Mouse (Mus musculus): ENCODE data around the gene Rab39. TPM values are rescaled to one million over a fixed set of nuclear protein-coding genes. Genes with fewer than 3 reads are reported as not detected.

Rab39 gene
- polyA plus RNA-seq (2012; rRNA removed), result 0.36 and 0.37 TPM in 2 replicates

DNA sequence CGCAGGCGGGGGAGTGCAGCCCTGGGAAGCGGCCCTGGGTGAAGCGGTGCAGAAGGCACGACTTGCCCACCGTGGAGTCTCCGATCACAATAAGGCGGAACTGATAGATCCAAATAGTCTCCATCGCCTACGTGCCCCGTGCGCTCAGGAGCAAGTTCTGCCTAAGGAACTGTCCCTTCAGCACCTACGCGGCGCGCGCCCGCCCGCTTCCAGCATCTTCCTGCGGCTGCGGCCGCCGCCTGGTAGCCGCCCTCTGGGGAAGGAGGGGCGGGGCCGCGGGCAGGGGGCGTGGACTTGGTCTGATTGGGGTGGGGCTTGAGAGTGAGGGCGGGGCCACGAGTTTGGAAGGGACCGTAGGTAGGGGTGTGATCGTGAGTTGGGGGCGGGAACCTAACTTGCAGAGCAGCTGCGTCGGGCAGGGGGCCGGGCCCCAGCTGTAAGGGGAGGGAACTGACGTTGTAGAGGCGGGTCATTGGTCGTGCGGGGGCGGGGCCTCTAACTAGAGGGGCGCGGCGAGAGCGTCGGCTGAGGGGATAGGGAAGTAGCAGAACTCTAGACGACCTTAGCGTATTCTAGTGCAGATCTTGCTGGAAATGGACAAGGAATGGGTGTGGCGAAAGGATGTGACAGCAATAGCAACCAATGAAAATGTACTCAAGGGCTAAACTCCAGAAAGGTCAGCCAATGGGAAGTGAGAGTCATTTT lies at the start of gene Rab39:
Gene Rab39, minus strand, starts transcription at position 241 of the 705 bp plus-strand sequence.
- peak; percentile 30 for DNase-seq (ENCODE audit: low spot score)

- no peak for DNase-seq (ENCODE audit: low spot score)
Measured at GRCm38 (mm10) chr9:53754801-53755200, 48.8 kb upstream of the Rab39 start.

- no peak for DNase-seq (ENCODE audit: low spot score)
Measured at GRCm38 (mm10) chr9:53750899-53751298, 44.9 kb upstream of the Rab39 start.

DNA sequence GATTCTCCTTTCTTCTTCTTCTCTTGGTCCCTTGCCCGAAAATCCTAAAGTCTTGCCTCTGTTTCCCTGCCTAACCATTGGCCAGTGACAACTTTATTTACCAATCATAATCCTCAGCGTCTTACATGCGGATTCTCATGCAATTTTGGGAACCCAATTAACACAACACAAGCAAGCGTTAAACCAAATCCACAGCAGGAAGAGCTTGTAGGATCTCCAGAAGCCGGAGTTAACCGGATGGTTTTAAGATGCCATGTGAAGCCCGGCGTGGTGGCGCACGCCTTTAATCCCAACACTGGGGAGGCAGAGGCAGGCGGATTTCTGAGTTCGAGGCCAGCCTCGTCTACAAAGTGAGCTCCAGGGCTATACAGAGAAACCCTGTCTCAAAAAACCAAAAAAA lies 44.4 kb upstream of the Rab39 start:
- DNase-seq (ENCODE audit: low spot score), result no peak

DNA sequence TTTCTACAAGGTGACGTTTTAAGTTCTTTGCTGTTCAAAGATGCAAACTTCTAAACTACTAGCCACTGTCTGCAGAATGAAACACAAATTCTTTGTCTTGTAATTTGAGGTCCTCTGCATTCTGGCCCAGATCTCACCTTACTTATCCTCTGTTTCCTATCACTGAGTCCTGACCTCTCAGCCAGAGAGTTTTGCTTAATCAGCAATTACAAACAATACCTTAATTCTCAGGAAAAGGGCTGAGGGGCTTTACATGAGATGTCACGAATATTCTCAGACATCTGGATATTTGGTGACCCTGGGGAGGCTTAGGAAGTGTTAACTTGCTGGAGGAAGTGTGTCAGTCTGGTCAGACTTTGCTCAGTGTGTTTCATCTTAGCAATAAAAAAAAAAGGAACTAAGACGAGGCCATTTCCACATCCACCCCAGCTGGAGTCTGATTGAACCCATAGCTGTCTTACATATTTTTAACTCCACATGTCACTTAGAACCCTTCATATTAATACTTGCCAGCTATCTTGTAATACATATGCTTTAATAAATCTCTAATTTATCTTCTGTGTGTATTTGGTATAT lies 34.9 kb upstream of the Rab39 start:
- DNase-seq (ENCODE audit: low spot score), result no peak

GRCm38 (mm10) chr9:53705491-53705991 lies 491 bp downstream of the Rab39 start:
- DNase-seq (ENCODE audit: low spot score), result no peak

DNA sequence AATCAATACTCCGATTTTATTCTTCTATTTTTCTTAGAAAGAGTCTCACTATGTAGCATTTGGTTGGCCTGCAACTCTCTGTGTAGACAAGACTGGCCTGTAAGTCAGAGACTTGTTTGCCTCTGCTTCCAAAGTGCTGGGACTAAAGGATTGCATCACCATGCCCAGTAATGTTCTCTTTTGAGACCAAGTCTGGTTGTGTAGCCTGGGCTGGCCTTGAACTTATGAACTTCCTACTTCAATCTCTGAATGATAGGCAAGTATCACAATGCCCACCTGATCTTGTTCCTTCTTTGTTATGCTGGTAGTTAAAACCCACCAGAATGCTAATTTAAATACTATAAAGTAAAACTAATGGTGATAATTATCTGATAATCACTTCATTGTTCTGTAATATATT lies 3.0 kb downstream of the Rab39 start:
- no peak for DNase-seq (ENCODE audit: low spot score)

- DNase-seq (ENCODE audit: low spot score), result no peak
Measured at GRCm38 (mm10) chr9:53700496-53700895, 5.5 kb downstream of the Rab39 start.

DNA sequence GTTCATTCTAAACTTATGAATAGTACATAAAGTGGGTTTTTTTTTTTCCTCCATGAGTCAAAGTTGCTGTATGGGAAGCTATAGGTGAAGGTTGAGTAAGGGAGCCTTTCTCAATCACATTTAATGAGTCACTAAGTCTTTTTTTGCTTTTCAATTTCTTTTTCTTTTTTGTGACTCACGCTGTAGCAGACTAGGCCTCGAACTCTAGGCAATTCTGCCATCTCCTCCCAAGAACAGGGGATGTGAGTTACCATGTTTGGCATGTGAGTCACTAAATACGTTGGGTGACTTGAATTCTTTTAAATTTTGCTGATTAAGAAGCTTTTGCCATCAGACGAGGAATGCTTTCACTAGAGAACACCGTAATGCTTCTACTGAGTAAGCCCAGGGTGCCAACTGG lies 10.2 kb downstream of the Rab39 start:
- DNase-seq (ENCODE audit: low spot score), result no peak

DNA sequence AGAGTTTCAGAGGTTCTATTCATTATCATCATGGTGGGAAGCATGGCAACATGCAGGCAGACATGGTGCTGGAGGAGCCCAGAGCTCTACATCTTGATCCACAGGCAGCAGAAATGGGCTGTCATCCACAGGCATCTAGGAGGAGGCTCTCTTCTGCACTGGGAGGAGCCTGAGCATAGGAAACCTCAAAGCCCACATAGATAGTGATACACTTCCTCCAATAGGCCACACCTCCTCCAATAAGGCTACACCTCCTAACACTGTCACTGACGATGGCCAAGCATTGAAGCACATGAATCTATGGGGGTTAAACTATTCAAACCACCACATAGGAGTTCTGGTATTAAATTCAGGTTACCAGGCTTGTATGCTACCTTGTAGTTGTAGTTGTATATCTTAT lies 12.3 kb downstream of the Rab39 start:
- no peak for DNase-seq (ENCODE audit: low spot score)

DNA sequence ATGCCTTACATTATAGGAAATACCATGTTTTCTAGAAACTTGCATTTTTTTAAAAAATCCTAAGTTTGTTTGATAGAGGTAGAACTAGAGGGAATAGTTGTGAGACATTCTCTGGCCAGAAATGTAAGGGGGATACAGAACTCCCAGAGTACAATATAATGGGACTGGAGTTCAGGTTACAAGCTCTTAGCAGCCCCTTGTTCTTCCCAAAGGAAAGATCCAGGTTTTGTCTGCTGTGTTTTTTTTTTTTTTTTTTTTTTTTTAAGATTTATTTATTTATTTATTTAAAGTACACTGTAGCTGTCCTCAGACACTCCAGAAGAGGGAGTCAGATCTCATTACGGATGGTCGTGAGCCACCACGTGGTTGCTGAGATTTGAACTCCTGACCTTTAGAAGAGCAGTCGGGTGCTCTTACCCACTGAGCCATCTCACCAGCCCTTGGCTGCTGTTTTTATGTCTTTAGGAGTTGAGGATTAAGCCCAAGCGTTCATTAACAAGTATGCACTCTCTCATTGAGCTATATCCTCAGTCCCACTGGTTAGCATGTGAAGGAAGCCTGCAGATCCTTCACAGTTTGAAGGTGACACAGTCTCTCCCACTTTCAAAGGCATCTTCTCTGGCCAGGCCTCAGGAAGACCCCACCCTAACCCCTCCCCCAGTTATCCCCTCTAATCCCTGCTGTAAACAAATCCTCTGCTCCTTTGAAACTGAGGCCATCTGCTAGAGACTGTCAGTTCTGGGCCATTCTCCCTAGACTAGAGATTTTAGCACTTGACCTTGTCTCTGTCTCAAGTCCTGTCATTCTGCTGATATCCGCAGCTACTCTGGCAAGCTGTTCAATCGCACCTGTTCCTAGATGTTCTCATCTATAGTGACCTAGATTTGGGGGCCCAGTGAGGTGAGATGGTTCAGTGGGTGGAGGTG lies 14.0 kb downstream of the Rab39 start:
- no peak for DNase-seq (ENCODE audit: low spot score)

DNA sequence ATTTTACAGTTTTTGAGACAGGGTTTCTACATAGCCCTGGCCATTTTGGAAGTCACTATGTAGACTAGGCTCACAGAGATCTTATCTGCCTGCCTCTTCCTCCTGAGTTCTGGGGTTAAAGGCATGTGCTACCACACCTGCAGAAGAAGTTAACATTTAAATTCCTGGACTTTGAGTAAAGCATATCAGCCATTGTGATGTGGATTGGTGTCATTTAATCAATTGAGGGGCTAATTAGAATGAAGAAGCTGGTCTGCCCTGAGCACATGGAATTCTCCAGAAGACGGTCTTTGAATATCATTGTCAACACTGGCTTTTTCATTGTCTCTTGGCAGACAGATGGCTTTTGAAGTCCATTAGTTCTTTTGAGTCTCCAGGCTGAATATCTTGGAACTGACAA lies 25.2 kb downstream of the Rab39 start:
- DNase-seq (ENCODE audit: low spot score), result no peak

DNA sequence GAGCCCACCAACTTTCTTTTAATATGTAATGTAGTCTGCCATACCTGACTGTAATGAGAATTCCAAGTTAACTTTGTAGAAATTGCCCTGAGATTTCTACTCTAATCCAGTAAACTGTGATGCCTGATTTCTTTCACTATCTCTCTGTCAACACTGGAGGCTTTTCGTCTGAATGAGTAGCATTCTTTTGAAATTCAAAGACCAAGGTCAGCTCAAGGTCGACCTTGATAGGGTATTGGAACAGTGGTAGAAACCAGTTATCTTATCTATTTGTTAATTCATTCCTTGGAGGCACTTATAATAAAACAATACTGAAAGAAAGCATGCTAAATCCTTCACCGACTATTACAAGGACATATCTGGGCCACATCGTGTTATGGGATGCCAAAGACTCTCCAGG lies 29.1 kb downstream of the Rab39 start:
- DNase-seq (ENCODE audit: low spot score), result no peak

GRCm38 (mm10) chr9:53673571-53673970 lies 32.5 kb downstream of the Rab39 start:
- DNase-seq (ENCODE audit: low spot score), result no peak

DNA sequence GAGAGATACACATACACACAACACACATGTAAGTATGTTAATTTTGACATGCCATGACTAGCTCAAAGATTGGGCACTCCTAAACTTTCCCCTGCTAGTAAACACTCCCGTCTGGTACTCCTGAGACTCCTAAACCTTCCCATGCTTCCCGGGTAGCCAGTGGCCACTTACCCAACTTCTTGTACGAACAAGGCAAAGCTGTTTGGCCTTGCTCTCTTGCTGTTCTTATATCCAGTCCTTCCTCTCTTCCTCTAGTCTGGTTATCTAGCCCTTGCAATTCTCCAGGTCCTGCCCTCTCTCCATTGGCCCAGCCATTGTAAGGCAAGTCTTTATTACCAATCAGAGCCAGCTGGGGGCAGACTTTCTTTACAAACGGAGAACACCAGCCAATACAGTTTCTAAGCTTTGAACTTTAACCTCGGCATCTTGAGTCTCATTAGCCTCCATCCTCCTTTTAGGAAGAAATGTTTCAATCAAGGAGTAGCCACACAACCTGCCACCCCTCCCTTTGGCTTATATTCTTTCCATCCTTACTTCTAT lies 36.3 kb downstream of the Rab39 start, which contains the start of gene Cul5:
Gene Cul5, minus strand, starts transcription at position 335 of the 540 bp plus-strand sequence.
- no peak for DNase-seq (ENCODE audit: low spot score)

DNA sequence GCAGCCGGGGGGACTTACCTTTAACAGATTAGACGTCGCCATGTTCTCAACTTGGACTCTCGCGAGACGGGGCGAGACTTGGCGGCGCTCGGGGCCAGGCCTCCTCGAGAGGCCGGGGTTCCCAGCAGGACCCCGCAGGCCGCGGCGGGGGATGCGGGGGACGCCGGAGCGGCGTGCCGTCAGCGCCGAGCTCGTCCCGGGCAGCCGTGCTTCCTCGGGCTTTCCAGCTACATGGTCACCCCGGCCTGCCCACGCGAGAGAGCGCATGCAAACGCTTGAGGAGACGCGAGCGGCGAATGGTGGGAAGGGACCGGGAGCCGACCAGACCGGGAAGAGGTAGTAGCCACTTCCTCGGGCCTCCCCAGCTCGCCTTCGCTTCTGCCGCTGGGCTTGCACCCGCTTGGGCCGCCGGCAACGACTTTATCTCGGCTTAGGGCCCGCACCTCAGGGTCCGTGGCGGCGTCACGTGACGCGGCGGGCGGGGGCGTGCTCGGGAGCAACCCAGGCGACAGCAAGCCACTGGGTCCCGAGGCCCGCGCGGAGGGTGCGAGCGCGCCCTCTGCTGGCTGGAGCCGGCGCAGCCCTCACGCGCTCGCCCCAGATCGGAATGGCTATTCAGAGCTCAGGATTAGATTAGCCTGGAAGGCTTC lies 38.9 kb downstream of the Rab39 start:
- DNase-seq (ENCODE audit: low spot score), result peak; percentile 98

GRCm38 (mm10) chr9:53666665-53667019 lies 39.4 kb downstream of the Rab39 start:
- DNase-seq (ENCODE audit: low spot score), result no peak

DNA sequence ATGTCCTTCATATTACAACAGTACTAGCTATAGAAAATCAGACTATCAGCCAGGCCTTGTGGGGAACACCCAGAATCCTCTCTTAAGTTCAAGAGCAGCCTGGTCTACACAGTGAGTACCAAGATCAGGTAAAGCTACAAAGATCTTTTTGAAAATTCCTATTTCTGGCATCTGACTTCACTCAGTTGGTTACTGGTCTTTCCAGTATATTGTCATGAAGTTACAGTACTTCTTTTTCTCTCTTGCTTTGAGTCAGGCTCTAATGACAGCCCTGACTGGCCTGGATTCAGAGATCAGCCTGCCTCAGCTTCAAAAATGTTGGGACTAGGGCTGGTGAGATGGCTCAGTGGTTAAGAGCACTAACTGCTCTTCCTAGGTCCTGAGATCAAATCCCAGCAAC lies 40.6 kb downstream of the Rab39 start:
- no peak for DNase-seq (ENCODE audit: low spot score)

- DNase-seq (ENCODE audit: low spot score), result no peak
Measured at GRCm38 (mm10) chr9:53664819-53665218, 41.2 kb downstream of the Rab39 start.

DNA sequence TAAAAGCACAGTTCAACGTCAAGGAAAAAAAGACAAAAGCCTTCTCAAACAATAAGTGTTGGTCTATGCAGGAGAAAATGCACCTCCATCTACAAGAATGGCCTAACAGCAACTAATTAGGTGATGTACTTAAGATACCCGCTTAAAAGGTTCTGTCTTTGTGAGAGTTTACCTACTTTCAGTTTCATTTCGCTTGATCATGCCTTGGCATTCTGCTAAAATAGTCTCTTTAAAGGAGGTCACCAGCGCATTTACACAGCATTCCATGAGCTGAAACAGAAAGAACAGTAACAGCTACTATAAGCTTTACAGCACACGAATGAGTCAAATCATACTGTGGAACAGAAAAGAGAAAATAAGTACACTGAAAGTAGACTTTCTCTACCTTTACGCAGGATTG lies 71.2 kb downstream of the Rab39 start:
- no peak for DNase-seq (ENCODE audit: low spot score)
